Mouse (Mus musculus) cerebellum, adult 2 months (tissue): ENCODE data around the gene Dnah2.

Source experiments
- CTCF ChIP-seq: fragments of 200-500 bp; IDR thresholded peaks from 2 replicates; pipeline ENCODE4 v1.5.1; 2011; ENCODE audit warnings: low read depth, mild to moderate bottlenecking, control low read depth, low read length, moderate library complexity, borderline replicate concordance; ENCODE audit not compliant: insufficient read depth
- POLR2A ChIP-seq: fragments of 200-500 bp; IDR thresholded peaks from 2 replicates; pipeline ENCODE4 v1.6.1; 2011; ENCODE audit warnings: low read length, control low read depth, borderline replicate concordance; ENCODE audit not compliant: insufficient read depth

DNA sequence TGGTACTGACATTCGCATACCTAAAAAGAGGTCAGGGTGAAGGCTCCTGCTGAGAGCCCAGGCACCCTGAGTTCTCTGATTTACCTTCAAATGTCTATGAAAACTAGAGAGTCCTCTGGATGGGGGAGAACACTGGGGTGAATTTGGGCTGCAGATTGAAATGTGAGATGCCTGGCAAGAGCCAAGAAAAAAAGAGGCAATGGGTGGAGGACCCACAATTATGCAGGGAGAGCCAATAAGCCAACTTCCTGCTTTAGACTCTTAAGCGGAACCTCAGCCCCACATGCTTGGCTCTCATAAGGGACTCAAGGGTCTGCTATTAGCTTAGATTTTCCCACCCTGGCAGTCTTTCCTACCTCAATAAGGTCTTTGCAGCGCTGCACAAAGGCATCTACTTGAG, 32.2 kb downstream of the Dnah2 start:
- no peak for TF ChIP-seq CTCF
- TF ChIP-seq POLR2A: no peak
